Mouse (Mus musculus) cortical plate, adult 2 months (tissue): ENCODE measurements around the gene Smad3. TPM values are rescaled to one million over a fixed set of nuclear protein-coding genes. Genes with fewer than 3 reads are reported as not detected.
A peak's percentile ranks its signal among the peaks of the same experiment; 100 is the strongest.

Experiments used
- H3K27ac ChIP-seq: fragments of 200-500 bp; 2 replicates; pipeline ENCODE4 v1.5.1; 2012; ENCODE audit warnings: low read length, control low read depth, inconsistent platforms; ENCODE audit not compliant: insufficient read depth
- H3K4me1 ChIP-seq: fragments of 200-500 bp; 2 replicates; pipeline ENCODE4 v1.6.1; 2011; ENCODE audit warnings: low read length; ENCODE audit not compliant: control insufficient read depth, insufficient read depth
- H3K4me3 ChIP-seq: fragments of 200-500 bp; 2 replicates; pipeline ENCODE4 v1.5.1; 2011; ENCODE audit warnings: mild to moderate bottlenecking, low read length, control low read depth; ENCODE audit not compliant: insufficient read depth
- CTCF ChIP-seq: fragments of 200-500 bp; IDR thresholded peaks from 2 replicates; pipeline ENCODE4 v1.5.1; 2011; ENCODE audit warnings: mild to moderate bottlenecking, control low read depth, low read length; ENCODE audit not compliant: insufficient read depth; ENCODE audit errors: extremely low read depth
- POLR2A ChIP-seq: fragments of 200-500 bp; IDR thresholded peaks from 2 replicates; pipeline ENCODE4 v1.6.1; 2011; ENCODE audit warnings: mild to moderate bottlenecking, low read length, control low read depth; ENCODE audit not compliant: insufficient read depth; ENCODE audit errors: extremely low read depth
- polyA plus RNA-seq: library from polyadenylated mRNA; depleted of rRNA; stranded (reverse); fragments of >200 nt; gene quantifications from 2 replicates; pipeline ENCODE4 v1.2.3, GENCODE M21; 2012

Gene Smad3
- polyA plus RNA-seq, 1 experiment = 46.8 TPM

DNA sequence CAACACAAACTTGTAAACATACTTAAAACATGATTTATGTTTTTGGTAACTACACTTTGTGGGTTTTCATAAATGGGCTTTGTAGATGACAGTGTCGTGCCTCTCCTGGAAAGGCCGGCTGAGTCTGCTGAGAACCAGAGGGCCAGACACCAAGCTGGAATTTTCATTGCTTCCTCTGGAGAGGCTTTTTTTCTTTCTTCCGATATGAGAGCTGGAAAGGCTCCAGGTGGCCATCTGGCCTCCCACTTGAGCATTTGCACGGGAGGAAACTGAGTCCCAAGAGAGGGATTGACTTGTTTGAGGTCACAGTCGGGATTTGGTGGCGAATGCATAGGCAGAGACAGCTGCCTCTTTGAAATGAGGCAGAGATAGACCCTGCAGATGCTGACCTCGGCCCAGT lies 31.6 kb upstream of the Smad3 start:
- no peak for TF ChIP-seq CTCF
- no peak for TF ChIP-seq POLR2A
- Histone ChIP-seq H3K27ac (no peak overlapping the region), H3K4me1 (peaks cover 6% of the 10 kb centered on the region), H3K4me3 (no peak overlapping the region)

- no peak overlapping the region for H3K27ac ChIP-seq
- TF ChIP-seq POLR2A (no peak), CTCF (no peak)
- H3K4me3 ChIP-seq = no peak overlapping the region
- H3K4me1 ChIP-seq = no peaks in the 10 kb centered on the region; the same call in 1 of the 2 replicates
Measured at GRCm38 (mm10) chr9:63787606-63788005, 29.8 kb upstream of the Smad3 start.

- no peak overlapping the region for H3K27ac ChIP-seq
- H3K4me1 ChIP-seq = no peaks in the 10 kb centered on the region; the same call in none of the 2 replicates
- no peak overlapping the region for H3K4me3 ChIP-seq
- TF ChIP-seq POLR2A (no peak), CTCF (no peak)
Measured at GRCm38 (mm10) chr9:63787086-63787485, 29.3 kb upstream of the Smad3 start.

- no peak for TF ChIP-seq CTCF
- TF ChIP-seq POLR2A = no peak
- no peak overlapping the region for H3K27ac ChIP-seq
- no peak overlapping the region for H3K4me3 ChIP-seq
- no peaks in the 10 kb centered on the region; the same call in none of the 2 replicates for H3K4me1 ChIP-seq
Measured at GRCm38 (mm10) chr9:63786026-63786670, 28.4 kb upstream of the Smad3 start.

DNA sequence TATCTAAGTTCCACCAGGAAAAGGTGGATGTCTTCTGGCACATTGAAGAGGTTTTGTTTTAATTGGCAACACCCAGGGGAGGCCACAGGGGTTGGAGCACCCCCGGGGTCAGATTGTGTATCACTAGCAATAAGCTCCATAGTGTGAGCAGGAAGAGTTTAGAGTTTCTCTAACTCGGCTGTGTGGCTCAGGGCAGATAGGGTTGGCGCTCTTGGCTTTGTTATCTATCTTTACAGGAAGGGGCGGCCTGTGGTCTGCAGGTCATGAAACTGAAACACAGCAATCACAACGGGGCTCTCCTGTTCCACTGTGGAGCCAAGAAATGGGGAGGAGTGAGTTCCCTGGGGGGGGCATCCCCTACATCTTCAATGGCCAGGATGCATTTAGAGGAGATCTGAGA lies 27.7 kb upstream of the Smad3 start:
- Histone ChIP-seq H3K4me3 (no peak overlapping the region), H3K4me1 (peaks cover 4% of the 10 kb centered on the region), H3K27ac (no peak overlapping the region)
- TF ChIP-seq CTCF (no peak), POLR2A (no peak)

- Histone ChIP-seq H3K4me1 (peaks cover 10% of the 10 kb centered on the region), H3K4me3 (no peak overlapping the region), H3K27ac (no peak overlapping the region)
- TF ChIP-seq CTCF (no peak), POLR2A (no peak)
Measured at GRCm38 (mm10) chr9:63784597-63784996, 26.8 kb upstream of the Smad3 start.

GRCm38 (mm10) chr9:63782744-63783143 lies 24.9 kb upstream of the Smad3 start:
- H3K27ac ChIP-seq = no peak overlapping the region
- no peak overlapping the region for H3K4me3 ChIP-seq
- TF ChIP-seq POLR2A (no peak), CTCF (no peak)

DNA sequence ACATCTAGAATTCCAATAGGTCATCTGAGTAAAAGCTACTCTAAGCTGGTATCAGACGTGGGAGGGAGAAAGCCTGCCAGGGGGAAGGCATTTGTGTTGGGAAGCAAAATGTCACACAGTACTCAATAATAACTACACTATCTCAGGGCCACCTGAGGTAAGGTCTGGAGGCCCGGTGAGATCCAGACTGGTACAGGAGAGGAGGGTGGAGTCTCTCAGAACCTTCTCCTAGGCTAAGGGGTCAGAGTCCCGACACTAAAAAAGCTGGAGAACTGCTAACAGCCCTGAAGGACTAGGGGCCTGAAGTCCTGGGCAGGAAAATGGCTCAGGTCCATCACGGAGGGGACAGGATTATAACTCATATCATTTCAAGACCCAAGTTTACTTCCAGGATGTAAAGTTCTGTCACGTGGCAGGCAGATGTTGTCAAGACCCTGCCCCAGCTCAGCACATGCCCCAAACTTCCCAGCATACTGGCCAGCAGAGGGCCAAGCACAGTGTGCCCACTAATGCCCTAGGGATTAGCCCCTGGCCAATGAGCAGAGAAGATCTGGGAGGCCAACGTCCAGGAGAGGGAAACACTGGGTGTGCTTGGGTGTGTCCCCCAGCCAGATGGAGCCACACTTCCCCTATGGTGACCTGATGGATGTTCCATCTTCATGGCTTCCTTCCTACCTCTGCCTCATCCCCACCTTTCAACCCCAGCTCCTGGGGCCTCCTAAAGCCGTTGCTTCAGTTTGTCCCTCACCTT lies 24.1 kb upstream of the Smad3 start:
- Histone ChIP-seq H3K27ac (no peak overlapping the region), H3K4me1 (peaks cover 10% of the 10 kb centered on the region)
- no peak for TF ChIP-seq CTCF
- no peak for TF ChIP-seq POLR2A

More at GRCm38 (mm10) chr9:63782744-63783143, 24.9 kb upstream of the Smad3 start:
- peaks cover 10% of the 10 kb centered on the region for H3K4me1 ChIP-seq

GRCm38 (mm10) chr9:63779950-63780887 lies 22.4 kb upstream of the Smad3 start:
- Histone ChIP-seq H3K4me3 (no peak overlapping the region), H3K27ac (peak overlapping the region; percentile 51), H3K4me1 (peaks cover 10% of the 10 kb centered on the region)
- TF ChIP-seq CTCF = no peak
- no peak for TF ChIP-seq POLR2A

More for the DNA sequence above, 24.1 kb upstream of the Smad3 start:
- no peak overlapping the region for H3K4me3 ChIP-seq

DNA sequence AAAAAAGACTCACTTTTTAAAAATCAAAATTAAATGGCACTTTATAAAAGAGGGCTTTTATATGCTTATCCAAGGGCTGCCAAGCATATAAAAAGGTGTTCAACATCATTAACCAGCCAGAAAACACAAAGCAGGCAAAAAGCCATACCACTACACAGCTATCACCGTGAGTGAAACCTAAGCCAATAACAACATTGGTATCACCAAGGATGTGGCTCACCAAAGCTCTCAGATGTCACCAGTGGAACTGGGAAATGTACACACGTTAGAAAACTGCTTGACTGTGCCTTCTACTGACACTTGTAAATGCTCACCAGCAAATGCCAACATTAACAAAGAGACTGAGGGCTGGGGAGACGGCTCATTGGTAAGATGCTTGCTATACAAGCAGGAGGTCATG lies 18.9 kb upstream of the Smad3 start:
- no peak overlapping the region for H3K4me3 ChIP-seq
- peaks cover 13% of the 10 kb centered on the region for H3K4me1 ChIP-seq
- TF ChIP-seq POLR2A = no peak
- TF ChIP-seq CTCF = no peak
- H3K27ac ChIP-seq = no peak overlapping the region
